Mouse (Mus musculus): ENCODE data around the gene Klk8.

Klk8 gene

GRCm38 (mm10) chr7:43782275-43783265 lies 14.8 kb upstream of the Klk8 start:
- in situ Hi-C loops (cut with MboI; ENCODE audit: low pct_unique_long_range_greater_than_20kb in 1 of 2, low sequenced_read_pairs in 2 of 2, unreplicated experiment in 1 of 2) = loop anchor here in 1 of 2 experiments (5.0 kb wide), 1 partner anchor 100 kb away; no protein-coding TSS in a partner anchor

GRCm38 (mm10) chr7:43785286-43785685 lies 12.1 kb upstream of the Klk8 start:
- in situ Hi-C loops (cut with MboI; ENCODE audit: low pct_unique_long_range_greater_than_20kb in 1 of 2, low sequenced_read_pairs in 2 of 2, unreplicated experiment in 1 of 2) = no loop called here

- in situ Hi-C loops (cut with MboI; ENCODE audit: low pct_unique_long_range_greater_than_20kb in 1 of 2, low sequenced_read_pairs in 2 of 2, unreplicated experiment in 1 of 2) = no loop called here
These were observed 9.3 kb upstream of the Klk8 start for GRCm38 (mm10) chr7:43788096-43788495.

- in situ Hi-C loops (cut with MboI; ENCODE audit: low pct_unique_long_range_greater_than_20kb in 1 of 2, low sequenced_read_pairs in 2 of 2, unreplicated experiment in 1 of 2) = no loop called here
These were observed 8.1 kb upstream of the Klk8 start for GRCm38 (mm10) chr7:43789295-43789694.

- in situ Hi-C loops (cut with MboI; ENCODE audit: low pct_unique_long_range_greater_than_20kb in 1 of 2, low sequenced_read_pairs in 2 of 2, unreplicated experiment in 1 of 2) = no loop called here
These were observed 5.8 kb upstream of the Klk8 start, which contains the start of gene Klk9 for GRCm38 (mm10) chr7:43791591-43791990. Gene Klk9 (plus strand): TSS chr7:43791891.

GRCm38 (mm10) chr7:43796355-43796754 lies 1.0 kb upstream of the Klk8 start:
- in situ Hi-C loops (cut with MboI; ENCODE audit: low pct_unique_long_range_greater_than_20kb in 1 of 2, low sequenced_read_pairs in 2 of 2, unreplicated experiment in 1 of 2) = no loop called here

- in situ Hi-C loops (cut with MboI; ENCODE audit: low pct_unique_long_range_greater_than_20kb in 1 of 2, low sequenced_read_pairs in 2 of 2, unreplicated experiment in 1 of 2) = no loop called here
These were observed 576 bp downstream of the Klk8 start for GRCm38 (mm10) chr7:43797844-43798462.

GRCm38 (mm10) chr7:43799876-43800275 lies 2.5 kb downstream of the Klk8 start:
- in situ Hi-C loops (cut with MboI; ENCODE audit: low pct_unique_long_range_greater_than_20kb in 1 of 2, low sequenced_read_pairs in 2 of 2, unreplicated experiment in 1 of 2) = no loop called here

GRCm38 (mm10) chr7:43810994-43811393 lies 13.6 kb downstream of the Klk8 start, which contains the start of gene Klk7:
Gene Klk7 (plus strand): TSS chr7:43811294.
- in situ Hi-C loops (cut with MboI; ENCODE audit: low pct_unique_long_range_greater_than_20kb in 1 of 2, low sequenced_read_pairs in 2 of 2, unreplicated experiment in 1 of 2) = no loop called here

GRCm38 (mm10) chr7:43815211-43815610 lies 17.8 kb downstream of the Klk8 start:
- in situ Hi-C loops (cut with MboI; ENCODE audit: low pct_unique_long_range_greater_than_20kb in 1 of 2, low sequenced_read_pairs in 2 of 2, unreplicated experiment in 1 of 2) = no loop called here

GRCm38 (mm10) chr7:43816746-43817145 lies 19.4 kb downstream of the Klk8 start:
- in situ Hi-C loops (cut with MboI; ENCODE audit: low pct_unique_long_range_greater_than_20kb in 1 of 2, low sequenced_read_pairs in 2 of 2, unreplicated experiment in 1 of 2) = no loop called here

- in situ Hi-C loops (cut with MboI; ENCODE audit: low pct_unique_long_range_greater_than_20kb in 1 of 2, low sequenced_read_pairs in 2 of 2, unreplicated experiment in 1 of 2) = no loop called here
These were observed 24.2 kb downstream of the Klk8 start for GRCm38 (mm10) chr7:43821581-43821980.

- in situ Hi-C loops (cut with MboI; ENCODE audit: low pct_unique_long_range_greater_than_20kb in 1 of 2, low sequenced_read_pairs in 2 of 2, unreplicated experiment in 1 of 2) = no loop called here
These were observed 26.8 kb downstream of the Klk8 start, which contains the start of gene Klk6 for GRCm38 (mm10) chr7:43824199-43824598. Gene Klk6 (plus strand): TSS chr7:43824499.

- in situ Hi-C loops (cut with MboI; ENCODE audit: low pct_unique_long_range_greater_than_20kb in 1 of 2, low sequenced_read_pairs in 2 of 2, unreplicated experiment in 1 of 2) = no loop called here
These were observed 28.7 kb downstream of the Klk8 start for GRCm38 (mm10) chr7:43826056-43826455.

- in situ Hi-C loops (cut with MboI; ENCODE audit: low pct_unique_long_range_greater_than_20kb in 1 of 2, low sequenced_read_pairs in 2 of 2, unreplicated experiment in 1 of 2) = no loop called here
These were observed 30.3 kb downstream of the Klk8 start for GRCm38 (mm10) chr7:43827706-43828105.

- in situ Hi-C loops (cut with MboI; ENCODE audit: low pct_unique_long_range_greater_than_20kb in 1 of 2, low sequenced_read_pairs in 2 of 2, unreplicated experiment in 1 of 2) = no loop called here
These were observed 31.6 kb downstream of the Klk8 start for GRCm38 (mm10) chr7:43829006-43829405.

- in situ Hi-C loops (cut with MboI; ENCODE audit: low pct_unique_long_range_greater_than_20kb in 1 of 2, low sequenced_read_pairs in 2 of 2, unreplicated experiment in 1 of 2) = no loop called here
These were observed 44.3 kb downstream of the Klk8 start, which contains the start of gene Klk5 for GRCm38 (mm10) chr7:43841701-43842100. Gene Klk5 (plus strand): TSS chr7:43841971.

- in situ Hi-C loops (cut with MboI; ENCODE audit: low pct_unique_long_range_greater_than_20kb in 1 of 2, low sequenced_read_pairs in 2 of 2, unreplicated experiment in 1 of 2) = no loop called here
These were observed 46.4 kb downstream of the Klk8 start for GRCm38 (mm10) chr7:43843801-43844200.

- in situ Hi-C loops (cut with MboI; ENCODE audit: low pct_unique_long_range_greater_than_20kb in 1 of 2, low sequenced_read_pairs in 2 of 2, unreplicated experiment in 1 of 2) = no loop called here
These were observed 54.2 kb downstream of the Klk8 start for GRCm38 (mm10) chr7:43851616-43852015.
